Mouse (Mus musculus): ENCODE results near the gene Casc1. TPM values are rescaled to one million over a fixed set of nuclear protein-coding genes. Genes with fewer than 3 reads are reported as not detected.

Casc1 gene
- polyA plus RNA-seq, 1 experiment from 2014 or later = 0.91 TPM

DNA sequence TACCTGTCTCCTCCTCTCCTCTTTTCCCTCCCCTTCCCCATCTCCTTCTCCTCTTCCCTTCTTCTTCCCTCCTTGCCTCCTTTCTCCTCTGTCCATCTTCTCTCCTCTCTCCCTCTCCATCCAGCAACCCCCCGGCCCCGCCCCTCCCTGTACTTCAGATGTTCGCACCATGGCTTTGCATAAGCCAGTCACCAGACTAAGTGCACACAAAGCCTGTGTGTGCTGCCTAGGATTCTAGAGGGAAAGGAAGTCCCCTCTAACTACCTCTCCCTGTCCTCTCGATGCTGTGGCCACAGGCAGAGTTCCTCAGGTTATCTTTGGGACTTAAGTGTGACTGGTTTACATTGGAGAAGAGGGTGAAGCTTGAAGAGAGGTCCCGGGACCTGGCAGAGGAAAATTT is 50.2 kb downstream of the Casc1 start:
- 63% methylated on average over 5 of the region's 5 CpGs for WGBS
- Histone ChIP-seq H3K36me3 (ENCODE audit: control insufficient read depth, insufficient read depth, low read length) (no peaks in the 10 kb centered on the region), H3K4me3 (ENCODE audit: low read depth, low read length) (no peak overlapping the region), H3K27me3 (ENCODE audit: control insufficient read depth, insufficient read depth, low read length) (no peaks in the 10 kb centered on the region), H3K4me1 (replicated peaks; ENCODE audit: control insufficient read depth, insufficient read depth, low read length) (no peaks in the 10 kb centered on the region), H3K9ac (ENCODE audit: low read depth, low read length) (no peak overlapping the region), H3K4me2 (replicated peaks; ENCODE audit: low read depth, low read length) (no peak overlapping the region), H3K27ac (ENCODE audit: low read depth, low read length) (no peak overlapping the region), H3K9me3 (ENCODE audit: control insufficient read depth, low read length) (no peaks in the 10 kb centered on the region)
- DNase-seq (ENCODE audit: low spot score) = no peak
- ATAC-seq (ENCODE audit: low FRiP score) = no peak

DNA sequence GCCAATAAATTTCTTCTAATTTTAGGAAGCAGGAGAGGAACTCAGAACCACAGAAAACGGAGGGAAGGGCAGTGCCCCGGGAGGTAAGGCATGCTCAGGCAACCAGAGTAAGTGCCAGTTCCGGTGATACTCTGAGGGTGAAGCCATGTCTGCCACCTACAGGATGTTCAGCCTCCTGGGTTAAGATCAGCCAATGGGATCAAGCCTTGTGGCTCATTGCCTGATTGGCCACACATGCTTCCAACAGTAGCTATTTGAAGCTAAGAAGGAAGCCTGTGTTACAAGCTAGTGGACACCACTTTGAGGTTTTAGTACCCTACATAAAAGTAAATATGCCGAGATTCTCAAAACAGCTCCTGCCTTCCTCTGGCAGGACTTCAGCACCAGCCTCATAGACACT is 52.2 kb downstream of the Casc1 start:
- 77% methylated on average over 4 of the region's 4 CpGs for WGBS
- H3K27ac ChIP-seq (ENCODE audit: low read depth, low read length) = no peak overlapping the region
- ATAC-seq (ENCODE audit: low FRiP score) (no peak), DNase-seq (ENCODE audit: low spot score) (no peak)
- H3K9me3 ChIP-seq (ENCODE audit: control insufficient read depth, low read length) = no peaks in the 10 kb centered on the region
- no peak overlapping the region for H3K9ac ChIP-seq (ENCODE audit: low read depth, low read length)
- no peaks in the 10 kb centered on the region for H3K27me3 ChIP-seq (ENCODE audit: control insufficient read depth, insufficient read depth, low read length)
- no peak overlapping the region for H3K4me2 ChIP-seq (replicated peaks; ENCODE audit: low read depth, low read length)
- H3K36me3 ChIP-seq (ENCODE audit: control insufficient read depth, insufficient read depth, low read length) = no peaks in the 10 kb centered on the region
- H3K4me3 ChIP-seq (ENCODE audit: low read depth, low read length) = no peak overlapping the region
- H3K4me1 ChIP-seq (replicated peaks; ENCODE audit: control insufficient read depth, insufficient read depth, low read length) = no peaks in the 10 kb centered on the region

DNA sequence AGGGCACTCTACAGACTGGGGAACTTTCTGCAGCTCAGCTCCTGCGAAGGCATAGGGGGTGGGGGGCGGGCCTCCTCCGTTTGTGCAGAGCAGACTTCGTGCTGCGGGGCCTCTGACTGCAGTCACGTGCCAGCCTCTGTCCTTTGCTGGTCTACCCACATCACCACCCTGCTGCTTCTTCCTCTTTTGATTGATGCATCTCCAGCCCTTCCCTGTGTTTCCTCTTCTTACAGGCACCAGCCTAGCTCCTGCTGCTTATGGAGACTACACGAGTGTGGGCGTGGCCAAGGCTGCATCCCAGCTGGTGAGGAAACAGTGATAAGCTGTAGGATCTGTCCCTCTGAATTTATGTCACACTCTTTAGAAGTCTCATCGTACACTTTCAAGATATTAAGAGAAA is 61.8 kb downstream of the Casc1 start:
- 41% methylated on average over 9 of the region's 9 CpGs for WGBS

DNA sequence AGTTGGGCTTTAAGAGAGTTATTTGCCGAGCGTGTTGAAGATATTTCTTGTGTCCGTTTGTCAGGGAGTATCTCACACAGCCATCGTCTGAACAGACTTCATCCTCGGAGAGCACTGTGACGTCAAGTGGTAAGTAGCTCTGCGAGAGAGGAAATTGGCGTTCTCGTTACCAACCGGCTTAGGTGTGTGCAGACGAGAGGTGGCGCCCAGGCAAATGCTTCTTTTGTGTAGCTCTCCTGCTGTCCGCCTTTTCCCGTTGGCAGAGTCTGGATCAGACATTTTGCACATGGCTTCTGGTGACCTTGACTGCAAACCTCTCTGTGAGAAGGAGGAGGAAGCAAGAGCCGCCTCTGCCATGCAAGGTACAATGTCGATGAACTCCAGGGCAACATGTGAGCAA is 63.1 kb downstream of the Casc1 start:
- H3K27me3 ChIP-seq (ENCODE audit: control insufficient read depth, insufficient read depth, low read length) = no peaks in the 10 kb centered on the region
- no peak overlapping the region for H3K27ac ChIP-seq (ENCODE audit: low read depth, low read length)
- no peak overlapping the region for H3K9ac ChIP-seq (ENCODE audit: low read depth, low read length)
- H3K9me3 ChIP-seq (ENCODE audit: control insufficient read depth, low read length) = no peaks in the 10 kb centered on the region
- H3K4me3 ChIP-seq (ENCODE audit: low read depth, low read length) = no peak overlapping the region
- H3K36me3 ChIP-seq (ENCODE audit: control insufficient read depth, insufficient read depth, low read length) = no peaks in the 10 kb centered on the region
- 93% methylated on average over 16 of the region's 16 CpGs for WGBS
- ATAC-seq (ENCODE audit: low FRiP score) (no peak), DNase-seq (ENCODE audit: low spot score) (no peak)
- no peak overlapping the region for H3K4me2 ChIP-seq (replicated peaks; ENCODE audit: low read depth, low read length)
- peaks cover 2% of the 10 kb centered on the region; the same call in 1 of the 2 replicates for H3K4me1 ChIP-seq (replicated peaks; ENCODE audit: control insufficient read depth, insufficient read depth, low read length)

More for the DNA sequence above, 61.8 kb downstream of the Casc1 start:
- DNase-seq (ENCODE audit: low spot score) = no peak
- Histone ChIP-seq H3K4me3 (ENCODE audit: low read depth, low read length) (no peak overlapping the region), H3K27ac (ENCODE audit: low read depth, low read length) (no peak overlapping the region), H3K4me1 (replicated peaks; ENCODE audit: control insufficient read depth, insufficient read depth, low read length) (peaks cover 2% of the 10 kb centered on the region; the same call in 1 of the 2 replicates), H3K36me3 (ENCODE audit: control insufficient read depth, insufficient read depth, low read length) (no peaks in the 10 kb centered on the region), H3K9me3 (ENCODE audit: control insufficient read depth, low read length) (no peaks in the 10 kb centered on the region), H3K27me3 (ENCODE audit: control insufficient read depth, insufficient read depth, low read length) (no peaks in the 10 kb centered on the region), H3K4me2 (replicated peaks; ENCODE audit: low read depth, low read length) (no peak overlapping the region), H3K9ac (ENCODE audit: low read depth, low read length) (no peak overlapping the region)
- ATAC-seq (ENCODE audit: low FRiP score) = no peak

GRCm38 (mm10) chr6:145145173-145145572 is 65.6 kb downstream of the Casc1 start:
- Histone ChIP-seq H3K36me3 (ENCODE audit: control insufficient read depth, insufficient read depth, low read length) (no peaks in the 10 kb centered on the region), H3K4me2 (replicated peaks; ENCODE audit: low read depth, low read length) (no peak overlapping the region), H3K9me3 (ENCODE audit: control insufficient read depth, low read length) (no peaks in the 10 kb centered on the region), H3K27ac (ENCODE audit: low read depth, low read length) (no peak overlapping the region), H3K27me3 (ENCODE audit: control insufficient read depth, insufficient read depth, low read length) (no peaks in the 10 kb centered on the region), H3K4me1 (replicated peaks; ENCODE audit: control insufficient read depth, insufficient read depth, low read length) (peaks cover 2% of the 10 kb centered on the region; the same call in 1 of the 2 replicates), H3K9ac (ENCODE audit: low read depth, low read length) (no peak overlapping the region), H3K4me3 (ENCODE audit: low read depth, low read length) (no peak overlapping the region)
- ATAC-seq (ENCODE audit: low FRiP score) (no peak), DNase-seq (ENCODE audit: low spot score) (no peak)
- 70% methylated on average over 7 of the region's 7 CpGs for WGBS

- H3K4me3 ChIP-seq (ENCODE audit: low read depth, low read length) = no peak overlapping the region
- H3K9ac ChIP-seq (ENCODE audit: low read depth, low read length) = no peak overlapping the region
- WGBS = 89% methylated on average over 12 of the region's 12 CpGs
- DNase-seq (ENCODE audit: low spot score) (no peak), ATAC-seq (ENCODE audit: low FRiP score) (no peak)
- H3K36me3 ChIP-seq (ENCODE audit: control insufficient read depth, insufficient read depth, low read length) = no peaks in the 10 kb centered on the region
- no peak overlapping the region for H3K27ac ChIP-seq (ENCODE audit: low read depth, low read length)
- no peaks in the 10 kb centered on the region; the same call in 1 of the 2 replicates for H3K4me1 ChIP-seq (replicated peaks; ENCODE audit: control insufficient read depth, insufficient read depth, low read length)
- no peaks in the 10 kb centered on the region for H3K9me3 ChIP-seq (ENCODE audit: control insufficient read depth, low read length)
- no peaks in the 10 kb centered on the region for H3K27me3 ChIP-seq (ENCODE audit: control insufficient read depth, insufficient read depth, low read length)
- H3K4me2 ChIP-seq (replicated peaks; ENCODE audit: low read depth, low read length) = no peak overlapping the region
These were observed 69.0 kb downstream of the Casc1 start for GRCm38 (mm10) chr6:145141827-145142226.

- DNase-seq (ENCODE audit: low spot score) (no peak), ATAC-seq (ENCODE audit: low FRiP score) (no peak)
- no peak overlapping the region for H3K27ac ChIP-seq (ENCODE audit: low read depth, low read length)
- no peaks in the 10 kb centered on the region; the same call in 1 of the 2 replicates for H3K4me1 ChIP-seq (replicated peaks; ENCODE audit: control insufficient read depth, insufficient read depth, low read length)
- 81% methylated on average over 11 of the region's 11 CpGs for WGBS
- no peak overlapping the region for H3K4me3 ChIP-seq (ENCODE audit: low read depth, low read length)
- H3K4me2 ChIP-seq (replicated peaks; ENCODE audit: low read depth, low read length) = no peak overlapping the region
- no peaks in the 10 kb centered on the region for H3K9me3 ChIP-seq (ENCODE audit: control insufficient read depth, low read length)
- H3K27me3 ChIP-seq (ENCODE audit: control insufficient read depth, insufficient read depth, low read length) = no peaks in the 10 kb centered on the region
- H3K9ac ChIP-seq (ENCODE audit: low read depth, low read length) = no peak overlapping the region
- H3K36me3 ChIP-seq (ENCODE audit: control insufficient read depth, insufficient read depth, low read length) = no peaks in the 10 kb centered on the region
These were observed 70.1 kb downstream of the Casc1 start for GRCm38 (mm10) chr6:145140706-145141105.

DNA sequence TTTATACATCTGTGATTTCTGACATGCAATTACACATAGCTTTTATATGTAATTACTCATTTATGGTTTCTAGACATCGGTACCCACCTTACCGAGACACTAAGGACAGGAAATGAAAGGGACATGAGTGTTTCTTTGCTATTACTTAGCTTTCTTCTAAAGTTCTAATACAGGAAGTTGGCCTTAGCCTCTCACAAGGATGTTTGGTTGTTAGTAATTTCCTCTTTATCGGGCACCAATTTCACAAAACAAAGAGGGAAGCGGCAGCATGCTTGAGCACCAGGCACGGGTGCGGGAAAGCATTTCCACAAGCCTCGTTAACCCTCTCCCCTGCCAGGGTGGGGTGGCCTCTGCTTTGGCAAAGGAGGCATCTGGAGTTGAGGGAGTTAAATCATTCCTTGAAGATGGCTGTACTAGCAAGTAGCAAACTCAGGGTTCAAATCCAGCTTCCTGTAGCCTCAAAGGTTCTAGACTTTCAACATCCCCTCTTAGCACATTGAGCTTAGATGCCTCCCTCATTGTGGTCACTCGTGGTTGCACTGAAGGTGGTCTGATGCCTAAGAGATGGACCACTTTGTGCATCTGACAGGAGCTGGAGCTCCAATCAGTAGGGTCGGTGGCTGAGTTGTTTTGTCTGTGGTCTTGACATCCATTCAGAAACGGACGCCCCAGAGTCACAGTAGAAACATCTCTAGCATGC is 70.9 kb downstream of the Casc1 start:
- H3K36me3 ChIP-seq (ENCODE audit: control insufficient read depth, insufficient read depth, low read length) = no peaks in the 10 kb centered on the region
- WGBS = 83% methylated on average over 11 of the region's 11 CpGs
- no peak overlapping the region for H3K4me2 ChIP-seq (replicated peaks; ENCODE audit: low read depth, low read length)
- no peak overlapping the region for H3K4me3 ChIP-seq (ENCODE audit: low read depth, low read length)
- H3K27ac ChIP-seq (ENCODE audit: low read depth, low read length) = no peak overlapping the region
- H3K9ac ChIP-seq (ENCODE audit: low read depth, low read length) = no peak overlapping the region
- no peaks in the 10 kb centered on the region for H3K27me3 ChIP-seq (ENCODE audit: control insufficient read depth, insufficient read depth, low read length)
- H3K9me3 ChIP-seq (ENCODE audit: control insufficient read depth, low read length) = no peaks in the 10 kb centered on the region
- H3K4me1 ChIP-seq (replicated peaks; ENCODE audit: control insufficient read depth, insufficient read depth, low read length) = no peaks in the 10 kb centered on the region; the same call in 1 of the 2 replicates
- ATAC-seq (ENCODE audit: low FRiP score) (no peak), DNase-seq (ENCODE audit: low spot score) (no peak)

- no peak for DNase-seq (ENCODE audit: low spot score)
- Histone ChIP-seq H3K36me3 (ENCODE audit: control insufficient read depth, insufficient read depth, low read length) (no peaks in the 10 kb centered on the region), H3K4me2 (replicated peaks; ENCODE audit: low read depth, low read length) (no peak overlapping the region), H3K27ac (ENCODE audit: low read depth, low read length) (no peak overlapping the region), H3K4me1 (replicated peaks; ENCODE audit: control insufficient read depth, insufficient read depth, low read length) (no peaks in the 10 kb centered on the region; the same call in 1 of the 2 replicates), H3K27me3 (ENCODE audit: control insufficient read depth, insufficient read depth, low read length) (no peaks in the 10 kb centered on the region), H3K4me3 (ENCODE audit: low read depth, low read length) (no peak overlapping the region), H3K9ac (ENCODE audit: low read depth, low read length) (no peak overlapping the region), H3K9me3 (ENCODE audit: control insufficient read depth, low read length) (no peaks in the 10 kb centered on the region)
- WGBS = 89% methylated on average over 13 of the region's 13 CpGs
- no peak for ATAC-seq (ENCODE audit: low FRiP score)
These were observed 71.6 kb downstream of the Casc1 start for GRCm38 (mm10) chr6:145139236-145139635.
